Mouse (Mus musculus) MEL (cell line): ENCODE data around the gene Cldn3. TPM values are rescaled to one million over a fixed set of nuclear protein-coding genes. Genes with fewer than 3 reads are reported as not detected.
"Not testable (repeated sequence)": the region's sequence is repeated elsewhere in the genome, so short reads cannot be mapped to it uniquely, and the experiment has no call there.

Experiments
- DNase-seq: peaks from one replicate; pipeline ENCODE4 v3.0.0; 2011; ENCODE audit warnings: low read depth, low spot score
- H3K27ac ChIP-seq: 2 replicates; pipeline ENCODE4 v1.5.1; 2012; ENCODE audit warnings: low read depth, mild to moderate bottlenecking, control low read depth, low read length, moderate library complexity; ENCODE audit not compliant: control insufficient read depth
- H3K27me3 ChIP-seq, 2 experiments: fragments of 150-350 bp in 1 of 2; sonication (generic) in 1 of 2; 2 replicates each; pipeline ENCODE4 v1.6.1; 2012; ENCODE audit warnings: low read length in 2 of 2, mild to moderate bottlenecking in 2 of 2, improper control_type of control experiment in 1 of 2, moderate library complexity in 1 of 2; ENCODE audit not compliant: insufficient read depth in 2 of 2, control insufficient read depth in 1 of 2
- H3K36me3 ChIP-seq, 2 experiments: 2 replicates each; pipeline ENCODE4 v1.6.1; 2012 to 2014; ENCODE audit warnings: low read length in 2 of 2, improper control_type of control experiment in 1 of 2, inconsistent platforms in 1 of 2, mild to moderate bottlenecking in 1 of 2; ENCODE audit not compliant: insufficient read depth in 2 of 2, control insufficient read depth in 1 of 2
- H3K4me1 ChIP-seq, 2 experiments: fragments of 150-350 bp in 1 of 2; sonication (generic) in 1 of 2; 2 replicates each; pipeline ENCODE4 v1.6.1; 2012; ENCODE audit warnings: low read length in 2 of 2, improper control_type of control experiment in 1 of 2, mild to moderate bottlenecking in 1 of 2; ENCODE audit not compliant: insufficient read depth in 2 of 2, control insufficient read depth in 1 of 2
- H3K4me3 ChIP-seq, 2 experiments: fragments of 150-350 bp in 1 of 2; sonication (generic) in 1 of 2; 2 replicates each; pipeline ENCODE4 v1.5.1; 2012; ENCODE audit warnings: low read depth in 2 of 2, low read length in 2 of 2, mild to moderate bottlenecking in 2 of 2, moderate library complexity in 2 of 2, control low read depth in 1 of 2, improper control_type of control experiment in 1 of 2; ENCODE audit not compliant: control insufficient read depth in 1 of 2, insufficient read depth in 1 of 2
- H3K79me2 ChIP-seq: 2 replicates; pipeline ENCODE4 v1.6.1; 2012; ENCODE audit warnings: mild to moderate bottlenecking, low read length, moderate library complexity; ENCODE audit not compliant: control insufficient read depth, poor library complexity, insufficient read depth
- H3K9ac ChIP-seq: 2 replicates; pipeline ENCODE4 v1.6.1; 2012; ENCODE audit warnings: low read depth, mild to moderate bottlenecking, control low read depth, low read length, moderate library complexity; ENCODE audit not compliant: control insufficient read depth, poor library complexity, severe bottlenecking
- H3K9me3 ChIP-seq: fragments of 150-350 bp; sonication (generic); replicated peaks from 2 replicates; pipeline ENCODE4 v1.6.1; 2012; ENCODE audit warnings: mild to moderate bottlenecking, low read length, improper control_type of control experiment, moderate library complexity; ENCODE audit not compliant: insufficient read depth
- BHLHE40 ChIP-seq: IDR thresholded peaks from 2 replicates; pipeline ENCODE4 v1.6.1; 2012; ENCODE audit warnings: low read depth, mild to moderate bottlenecking, inconsistent platforms, low read length, improper control_type of control experiment, borderline replicate concordance
- CTCF ChIP-seq, 3 experiments: IDR thresholded peaks in 2 of 3; conservative IDR thresholded peaks in 1 of 3; 2 replicates each; pipeline ENCODE4 v1.5.1; 2011 to 2012; ENCODE audit warnings: low read length in 3 of 3, low read depth in 2 of 3, mild to moderate bottlenecking in 2 of 3, improper control_type of control experiment in 1 of 3, inconsistent platforms in 1 of 3, mixed read lengths in 1 of 3, moderate library complexity in 1 of 3; ENCODE audit not compliant: control insufficient read depth in 1 of 3, insufficient read depth in 1 of 3, poor library complexity in 1 of 3, severe bottlenecking in 1 of 3
- HCFC1 ChIP-seq: IDR thresholded peaks from 2 replicates; pipeline ENCODE4 v1.6.1; 2012; ENCODE audit warnings: low read depth, mild to moderate bottlenecking, inconsistent platforms, low read length, improper control_type of control experiment, moderate library complexity
- MAZ ChIP-seq: IDR thresholded peaks from 2 replicates; pipeline ENCODE4 v1.6.1; 2012; ENCODE audit warnings: low read depth, mild to moderate bottlenecking, inconsistent platforms, low read length, improper control_type of control experiment
- NELFE ChIP-seq: IDR thresholded peaks from 2 replicates; pipeline ENCODE4 v1.6.1; 2011; ENCODE audit warnings: low read depth, low read length, improper control_type of control experiment
- RAD21 ChIP-seq: IDR thresholded peaks from 2 replicates; pipeline ENCODE4 v1.6.1; 2011; ENCODE audit warnings: mild to moderate bottlenecking, low read depth, low read length, improper control_type of control experiment
- SIN3A ChIP-seq: IDR thresholded peaks from 2 replicates; pipeline ENCODE4 v1.6.1; 2012; ENCODE audit warnings: low read length, improper control_type of control experiment, inconsistent platforms
- SMC3 ChIP-seq: IDR thresholded peaks from 2 replicates; pipeline ENCODE4 v1.6.1; 2011; ENCODE audit warnings: low read depth, low read length, improper control_type of control experiment
- TAL1 ChIP-seq: IDR thresholded peaks from 2 replicates; pipeline ENCODE4 v1.6.1; 2012; ENCODE audit warnings: mild to moderate bottlenecking, inconsistent platforms, low read length, moderate library complexity, mixed read lengths
- ZC3H11A ChIP-seq: IDR thresholded peaks from 2 replicates; pipeline ENCODE4 v1.6.1; 2012; ENCODE audit warnings: low read depth, mild to moderate bottlenecking, inconsistent platforms, low read length, improper control_type of control experiment
- ZKSCAN1 ChIP-seq: IDR thresholded peaks from 2 replicates; pipeline ENCODE4 v1.6.1; 2012; ENCODE audit warnings: low read depth, mild to moderate bottlenecking, inconsistent platforms, low read length, improper control_type of control experiment, moderate library complexity
- polyA plus RNA-seq, 2 experiments: library from polyadenylated mRNA; stranded (reverse) in 1 of 2; unstranded in 1 of 2; fragments of >175 nt in 1 of 2; fragments of >200 nt in 1 of 2; gene quantifications; 2 replicates each; pipeline versions ENCODE4 v1.2.1 to v1.2.4; 2012; ENCODE audit warnings: low replicate concordance in 2 of 2, low read depth in 1 of 2; ENCODE audit not compliant: insufficient read length in 2 of 2, insufficient read depth in 1 of 2, missing spikeins in 1 of 2
- total RNA-seq: library from RNA; depleted of rRNA; stranded (reverse); fragments of 300-350 nt; gene quantifications from 2 replicates; pipeline ENCODE4 v1.2.3, GENCODE M21; 2012

The Cldn3 gene
- total and polyA plus RNA-seq, 3 experiments, result 1.1 TPM; not detected in 2

DNA sequence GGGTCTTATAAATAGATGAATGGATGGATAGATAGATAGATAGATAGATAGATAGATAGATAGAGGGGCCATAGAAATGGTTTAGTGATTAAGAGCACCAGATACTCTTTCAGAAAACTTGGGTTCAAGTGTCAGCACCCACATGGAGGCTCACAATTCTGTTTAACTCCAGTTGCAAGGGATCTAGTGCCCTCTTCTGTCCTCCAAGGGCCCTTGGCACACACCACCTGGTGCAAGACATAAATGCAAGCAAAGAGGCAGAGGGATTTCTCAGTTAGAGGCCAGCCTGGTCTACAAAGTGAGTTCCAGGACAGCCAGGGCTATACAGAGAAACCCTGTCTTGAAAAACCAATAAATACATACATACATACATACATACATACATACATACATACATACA lies 21.4 kb upstream of the Cldn3 start:
- H3K79me2 ChIP-seq, DNase-seq, H3K27me3 ChIP-seq, H3K9ac ChIP-seq, H3K9me3 ChIP-seq, H3K4me3 ChIP-seq, H3K36me3 ChIP-seq, H3K4me1 ChIP-seq, H3K27ac ChIP-seq: not testable (repeated sequence)
- peak; percentile 15 for TF ChIP-seq RAD21
- 0 out of 2 replicates have a peak, but pooled peaks have one; percentile 5 for TF ChIP-seq SMC3
- TF ChIP-seq CTCF (IDR thresholded peaks at IDR 0.05 in 2 of 3, conservative IDR thresholded peaks at IDR 0.05 in 1 of 3; ENCODE audit: control insufficient read depth in 1 of 3, insufficient read depth in 1 of 3, low read depth in 2 of 3, low read length in 3 of 3, poor library complexity in 1 of 3, severe bottlenecking in 1 of 3), result peak in 1 of 3 experiments; percentile 26; a peak in 2 of 6 replicates

DNA sequence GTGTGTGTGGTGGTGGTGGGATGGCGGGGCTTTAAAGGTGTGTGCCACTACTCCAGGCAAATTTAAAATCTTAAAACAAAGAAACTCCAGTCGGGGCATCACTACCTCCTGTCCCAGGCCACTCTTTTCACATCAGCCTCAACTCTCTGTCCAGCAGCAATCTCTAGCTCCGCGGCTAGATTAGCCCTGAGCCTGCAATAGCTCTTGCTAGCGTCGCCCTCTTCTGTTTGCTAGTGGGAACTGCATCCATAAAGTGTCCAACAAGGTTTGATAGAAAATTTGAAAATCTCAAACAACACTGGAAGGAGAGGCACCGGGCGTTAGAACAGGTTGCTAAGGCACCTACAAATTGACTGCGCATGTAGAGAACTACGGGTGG lies 20.6 kb upstream of the Cldn3 start:
- no peaks in the 10 kb centered on the region for H3K79me2 ChIP-seq
- peaks cover 0 to 3% of the 10 kb centered on the region in 2 experiments; a peak in 2 of 4 replicates for H3K4me1 ChIP-seq
- peak; percentile 84 for DNase-seq
- peak overlapping the region; percentile 34 to 47 for H3K4me3 ChIP-seq
- H3K9ac ChIP-seq, result peak overlapping the region; percentile 45
- H3K27me3 ChIP-seq, result no peaks in the 10 kb centered on the region; a peak in 1 of 4 replicates
- no peak overlapping the region for H3K27ac ChIP-seq
- H3K9me3 ChIP-seq, result no peaks in the 10 kb centered on the region
- TF ChIP-seq ZKSCAN1, result no peak
- TF ChIP-seq SIN3A, result peak; percentile 48; the same call in 1 of the 2 replicates
- peak; percentile 76 to 95 (median 82) for TF ChIP-seq CTCF (IDR thresholded peaks at IDR 0.05 in 2 of 3, conservative IDR thresholded peaks at IDR 0.05 in 1 of 3; ENCODE audit: control insufficient read depth in 1 of 3, insufficient read depth in 1 of 3, low read depth in 2 of 3, low read length in 3 of 3, poor library complexity in 1 of 3, severe bottlenecking in 1 of 3)
- no peak for TF ChIP-seq HCFC1
- peak; percentile 92 for TF ChIP-seq ZC3H11A
- TF ChIP-seq BHLHE40, result 0 out of 2 replicates have a peak, but pooled peaks have one; percentile 32
- peak; percentile 94 for TF ChIP-seq SMC3
- TF ChIP-seq MAZ, result 0 out of 2 replicates have a peak, but pooled peaks have one; percentile 41
- peak; percentile 83 for TF ChIP-seq RAD21
- 0 out of 2 replicates have a peak, but pooled peaks have one; percentile 9 for TF ChIP-seq NELFE
- TF ChIP-seq TAL1, result no peak
- TF ChIP-seq, all 39 proteins: peak for 8
- peaks cover 0 to 3% of the 10 kb centered on the region in 2 experiments; a peak in 2 of 4 replicates for H3K36me3 ChIP-seq
